Mouse (Mus musculus) skeletal muscle tissue, adult 2 months (tissue): ENCODE results near the gene Creb3l1.

ENCODE experiments used
- DNase-seq: peaks from one replicate; pipeline ENCODE4 v3.0.0-alpha.2; 2012; ENCODE audit warnings: low read depth, low spot score

The Creb3l1 gene

DNA sequence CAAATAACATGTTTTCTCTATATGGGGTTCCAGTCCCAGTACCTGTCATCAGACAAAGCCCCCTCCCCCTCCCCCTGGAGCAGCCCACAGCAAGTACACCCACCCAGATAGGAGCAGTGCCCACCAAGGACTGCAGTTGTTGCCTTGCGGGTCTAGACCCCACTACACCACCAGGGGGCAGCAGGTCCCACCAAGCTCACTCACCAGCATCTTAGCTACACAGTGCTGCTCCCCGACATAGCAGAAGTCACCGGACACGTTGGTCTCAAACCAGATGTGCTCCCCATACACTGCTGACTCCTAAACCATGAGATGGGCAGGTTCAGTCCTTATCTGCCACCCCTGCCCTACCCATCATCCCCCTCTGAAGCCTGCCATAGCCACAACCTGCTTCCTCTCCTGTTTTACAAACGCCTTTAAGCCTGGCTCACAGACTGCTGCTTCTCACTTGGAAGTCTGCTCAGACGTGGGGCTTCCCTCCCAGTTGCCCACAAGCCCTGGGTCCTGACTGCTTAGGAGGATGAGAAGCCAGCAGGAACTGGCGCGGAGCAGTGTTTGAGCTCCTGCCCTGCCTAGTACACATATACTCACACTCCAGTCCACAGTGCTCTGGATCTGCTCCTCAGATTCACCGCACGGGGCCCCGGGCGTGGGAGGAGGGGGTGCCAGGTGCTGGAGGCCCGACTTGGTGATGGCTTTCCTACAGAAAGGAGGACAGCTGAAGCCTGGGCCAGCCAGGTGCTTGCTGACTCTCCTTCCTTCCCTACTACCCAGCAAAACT is 79.9 kb downstream of the Creb3l1 start:
- peak; percentile 66 for DNase-seq

DNA sequence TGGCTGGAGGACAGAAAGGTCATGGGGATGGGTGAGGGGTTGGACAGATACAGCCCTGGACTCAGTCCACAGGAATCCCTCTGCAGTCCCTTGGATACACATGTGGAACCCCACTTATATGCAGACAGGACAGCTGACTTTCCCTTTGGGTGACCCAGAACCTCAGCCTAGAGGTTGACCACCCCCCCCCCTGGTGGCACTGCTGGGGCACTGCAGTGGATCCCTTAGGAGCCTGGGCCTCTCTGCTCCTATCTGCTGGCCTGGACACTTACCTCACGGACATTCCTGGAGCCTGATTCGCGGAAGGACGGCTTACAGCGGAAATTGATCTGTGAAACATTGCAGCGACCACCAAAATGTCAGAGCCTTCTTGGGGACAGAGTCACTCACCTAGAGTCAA is 81.9 kb downstream of the Creb3l1 start:
- DNase-seq: no peak

DNA sequence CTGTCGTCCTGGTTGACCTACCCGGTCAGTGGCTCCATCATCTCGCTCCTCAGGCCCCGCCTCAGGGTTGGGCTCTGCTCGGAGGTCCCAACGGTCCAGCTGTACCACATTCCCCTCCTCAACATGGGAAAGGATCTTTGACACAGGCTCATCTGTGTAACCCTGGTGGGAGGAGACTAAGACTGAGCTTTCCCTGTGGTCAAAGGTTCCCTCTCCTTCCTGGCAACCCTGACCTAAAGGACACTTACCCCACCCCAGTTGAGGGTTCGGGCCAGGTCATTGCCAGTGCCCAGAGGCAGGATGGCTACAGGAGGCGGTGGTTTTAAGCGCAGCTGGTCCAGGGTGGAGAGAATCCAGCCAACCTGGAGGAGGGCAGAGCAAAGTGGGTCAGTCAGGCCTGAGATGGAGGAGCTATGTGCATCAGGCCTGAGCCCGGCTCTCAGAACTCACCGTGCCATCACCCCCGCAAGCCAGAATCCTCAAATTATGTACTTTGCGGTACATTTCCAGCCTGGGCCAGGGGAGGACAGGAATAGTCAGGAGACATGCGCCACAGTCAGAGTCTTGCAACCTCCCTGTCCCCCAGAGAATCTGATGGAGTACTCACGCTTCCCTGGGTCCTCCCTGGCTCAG is 84.9 kb downstream of the Creb3l1 start:
- no peak for DNase-seq

DNA sequence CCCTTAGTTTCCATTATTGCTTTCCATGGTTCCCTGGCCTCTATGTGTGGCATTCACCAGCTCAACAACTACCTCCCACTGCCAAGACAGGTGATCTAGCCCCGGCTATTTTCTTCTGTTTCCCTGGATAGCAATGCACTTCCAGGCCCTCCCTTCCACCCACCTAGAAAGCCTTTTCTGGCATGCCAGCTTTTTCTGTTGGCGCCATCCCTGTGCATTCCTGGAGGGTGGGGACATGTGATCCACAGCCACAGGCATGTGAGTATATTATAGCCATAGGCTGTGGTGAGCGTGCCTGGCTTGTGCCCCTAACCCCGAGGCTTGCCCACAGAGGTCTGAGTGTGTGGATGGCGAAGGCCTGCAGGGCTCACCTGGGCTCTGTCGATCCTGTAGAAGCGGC is 88.1 kb downstream of the Creb3l1 start:
- no peak for DNase-seq

DNA sequence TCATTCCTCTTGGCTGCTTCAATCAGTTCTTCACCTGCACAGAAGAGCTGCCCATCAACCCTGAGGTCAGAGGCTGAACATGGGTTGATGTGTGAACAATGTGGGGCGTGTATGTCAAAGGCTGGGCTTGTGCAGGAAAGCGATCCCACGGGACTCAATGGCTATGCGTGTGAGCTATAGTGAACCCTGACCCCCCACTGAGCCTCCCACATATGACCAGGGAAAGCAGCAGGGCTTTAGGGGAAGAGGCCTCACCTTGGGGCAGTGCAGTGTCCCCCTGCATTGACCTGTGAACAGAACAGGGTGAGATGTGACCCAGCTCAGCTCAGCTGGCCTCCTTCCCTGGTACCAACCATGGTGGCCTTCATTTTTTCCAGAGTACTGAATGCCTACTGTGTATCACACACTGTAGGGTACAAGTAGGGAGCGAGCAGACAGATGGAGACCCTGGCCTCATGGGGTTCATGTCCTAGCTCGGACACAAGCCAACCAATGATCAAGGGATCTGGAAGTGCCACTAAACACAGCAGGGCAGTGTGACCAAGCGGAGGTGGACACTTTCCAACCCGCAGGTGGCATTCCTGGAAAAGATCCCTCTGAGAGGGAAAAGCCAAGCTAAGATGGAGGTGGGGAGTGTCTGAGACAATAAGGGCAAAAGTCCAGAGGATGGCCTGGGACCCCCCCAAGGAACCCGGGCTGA is 89.3 kb downstream of the Creb3l1 start:
- DNase-seq: no peak

DNA sequence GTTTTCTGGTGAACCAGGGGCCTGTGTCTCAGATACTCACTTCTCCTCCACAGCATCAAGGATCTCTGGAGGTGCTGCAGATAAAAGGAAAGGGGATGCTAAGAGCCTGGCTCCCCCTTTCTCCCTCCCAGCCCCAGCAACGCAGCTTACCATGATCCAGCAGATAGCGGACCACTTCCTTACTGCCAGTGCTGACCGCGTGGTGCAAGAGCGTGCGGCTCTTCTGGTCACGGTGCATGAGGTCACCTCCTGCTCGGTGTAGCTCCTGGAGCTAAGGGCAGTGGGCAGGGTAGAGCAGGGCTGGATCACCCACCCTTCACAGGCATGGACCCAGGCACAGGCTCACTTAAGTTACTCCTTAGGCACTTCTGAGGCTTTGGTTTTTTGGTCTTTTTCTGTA is 90.3 kb downstream of the Creb3l1 start:
- no peak for DNase-seq

DNA sequence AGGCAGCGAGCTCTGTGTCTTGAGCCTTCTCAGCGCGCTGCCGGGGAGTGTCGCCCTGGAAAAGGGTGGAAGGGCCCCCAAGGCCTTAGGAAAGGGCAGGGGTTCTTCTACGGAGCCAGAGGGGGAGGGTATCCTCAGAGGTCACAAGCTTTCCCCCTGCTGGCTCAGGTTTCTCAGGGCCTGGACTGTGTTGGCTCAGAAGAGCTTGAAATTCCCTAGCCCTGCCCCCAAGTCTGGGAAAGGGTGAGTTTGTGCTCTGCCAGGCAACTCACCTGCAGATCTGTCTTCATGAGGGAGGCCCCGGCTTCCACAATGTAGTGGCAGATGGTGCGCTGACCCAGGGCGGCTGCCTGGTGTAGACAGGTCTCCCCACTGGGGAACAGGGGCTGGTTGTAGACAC is 90.8 kb downstream of the Creb3l1 start:
- no peak for DNase-seq

DNA sequence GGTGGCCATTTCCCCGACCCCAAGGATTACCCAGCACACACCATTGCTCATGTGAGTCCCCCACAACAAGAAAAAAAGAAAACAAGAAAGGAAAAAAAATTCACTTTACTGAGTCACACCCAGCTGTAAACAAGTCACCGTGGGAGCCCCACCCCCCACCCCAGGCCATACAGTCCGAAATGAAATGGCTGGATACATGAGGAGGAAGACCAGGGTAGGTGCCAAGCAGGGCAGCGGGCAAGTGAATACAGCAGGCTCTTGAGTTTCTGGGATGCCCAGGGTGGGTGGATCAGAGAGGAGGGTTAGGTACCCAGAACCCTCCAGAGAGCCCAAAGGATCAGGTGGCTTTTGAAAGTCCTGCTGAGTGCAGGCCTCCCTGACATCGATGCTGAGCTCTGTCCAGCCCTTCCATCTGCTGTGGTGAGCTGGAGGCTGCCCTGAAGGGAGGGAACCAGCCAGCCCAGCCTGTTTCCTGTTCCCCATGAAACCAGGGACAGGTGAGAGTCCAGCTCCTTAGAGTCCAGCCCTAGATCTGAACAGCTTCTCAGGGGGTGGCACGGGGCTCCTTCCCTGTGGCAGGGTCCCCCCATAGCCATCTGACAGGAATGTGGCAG is 91.5 kb downstream of the Creb3l1 start:
- DNase-seq: no peak
